Mouse (Mus musculus): ENCODE measurements at regions not wholly inside any gene's neighbourhood (a gene's known extent, or its start where the extent isn't known, plus 50 kb on each side); places are given as distances from the start of the nearest gene placed in this dataset.

GRCm38 (mm10) chr1:120910801-120911200, 308.6 kb downstream of the En1 start:
- DNase-seq: peak; percentile 12 to 35

DNA sequence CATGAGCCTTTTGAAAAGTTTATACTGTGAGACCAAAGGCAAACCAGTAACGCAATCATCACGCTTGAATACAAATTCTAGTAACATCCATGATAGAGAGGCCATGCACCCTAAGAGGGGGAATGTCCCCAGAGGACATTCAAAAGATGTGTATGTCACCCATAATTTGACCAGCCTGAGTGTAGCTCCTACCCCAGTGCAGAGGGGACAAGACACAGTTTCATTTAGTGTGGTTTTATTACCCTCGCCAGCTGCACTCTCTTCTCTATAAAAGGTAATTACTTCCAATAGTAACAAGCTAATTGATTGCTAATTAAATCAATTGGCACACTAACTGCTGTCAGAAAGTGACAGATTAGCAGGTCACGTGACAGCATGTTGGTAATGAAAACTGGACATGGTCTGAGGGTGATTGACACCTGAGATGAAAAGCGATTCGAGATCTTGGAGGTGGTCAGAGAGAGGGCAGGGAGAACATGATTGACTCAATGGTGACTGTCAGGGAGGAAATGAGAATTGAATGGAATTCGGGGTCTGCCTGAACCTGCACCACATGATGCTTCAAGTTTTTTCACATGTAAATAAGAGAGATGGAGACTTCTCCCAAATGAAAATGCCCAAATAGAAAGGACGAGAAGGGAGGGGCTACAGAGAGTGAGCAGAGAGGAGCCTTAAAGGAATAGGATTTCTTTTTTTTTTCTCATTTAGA, 309.9 kb downstream of the En1 start:
- no peak for DNase-seq

- DNase-seq: no peak
Observed at GRCm38 (mm10) chr1:120921540-120921939, 319.3 kb downstream of the En1 start.

GRCm38 (mm10) chr1:120925271-120925670, 323.1 kb downstream of the En1 start:
- DNase-seq: no peak

DNA sequence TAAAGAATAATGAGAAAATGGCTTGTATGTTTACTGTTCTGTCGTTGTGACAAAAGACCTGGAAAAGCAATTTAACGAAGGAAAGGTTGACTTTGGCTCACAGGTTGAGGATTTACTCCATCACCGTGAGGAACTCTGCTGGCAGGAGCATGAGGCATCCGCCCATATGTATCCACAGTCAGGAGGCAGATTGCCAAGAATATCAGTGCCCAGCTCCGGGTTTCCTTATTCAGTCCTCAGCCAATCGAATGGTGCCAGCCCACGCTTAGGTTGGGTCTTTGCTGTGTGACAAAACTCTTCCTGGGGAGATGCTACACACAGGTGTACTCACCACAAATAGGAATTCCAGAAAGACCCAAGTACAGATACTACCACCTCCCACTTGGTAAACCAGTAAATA, 327.9 kb downstream of the En1 start:
- no peak for DNase-seq

- no peak for DNase-seq
Observed at GRCm38 (mm10) chr1:120935321-120935720, 333.1 kb downstream of the En1 start.

- no peak for DNase-seq
Observed at GRCm38 (mm10) chr1:120943711-120944110, 341.5 kb downstream of the En1 start.

GRCm38 (mm10) chr1:120946349-120946748, 344.1 kb downstream of the En1 start:
- no peak for DNase-seq

- no peak for DNase-seq
Observed at GRCm38 (mm10) chr1:120961235-120961634, 359.0 kb downstream of the En1 start.

GRCm38 (mm10) chr1:120961984-120962383, 359.8 kb downstream of the En1 start:
- DNase-seq: no peak

DNA sequence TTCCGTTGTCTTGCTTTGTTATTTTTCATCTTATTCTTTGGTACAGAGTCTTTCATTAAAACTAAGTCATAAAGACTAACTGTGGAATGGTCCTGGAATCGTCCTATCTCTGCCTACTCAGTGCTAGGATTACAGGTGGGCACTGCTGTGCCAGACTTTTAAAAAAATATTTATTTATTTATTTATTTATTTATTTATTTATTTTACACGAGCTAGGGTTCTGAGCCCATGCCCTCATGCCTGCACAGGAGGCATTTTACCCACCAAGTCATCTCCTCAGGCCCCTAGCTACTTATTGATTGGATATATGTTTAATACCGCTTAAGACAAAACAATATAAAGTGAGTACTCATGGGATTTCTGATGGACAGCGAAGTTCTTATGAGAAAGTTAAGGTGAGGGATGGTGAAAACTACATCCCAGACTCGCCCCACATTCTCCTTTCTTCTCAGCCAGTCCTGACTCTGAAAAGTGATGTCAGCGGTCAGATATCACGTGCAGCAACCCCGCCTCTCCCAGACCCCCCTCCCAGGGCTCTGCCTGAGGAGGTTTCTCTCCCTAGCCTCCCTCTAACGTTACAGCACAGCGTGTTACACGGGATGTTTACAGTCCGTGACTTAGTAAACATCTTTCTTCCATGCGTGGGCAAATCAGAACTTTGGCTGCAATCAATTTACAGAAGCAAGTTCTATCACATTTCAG, 361.4 kb downstream of the En1 start:
- no peak for DNase-seq

- DNase-seq: no peak
Observed at GRCm38 (mm10) chr1:120964179-120964517, 361.9 kb downstream of the En1 start.

- no peak for DNase-seq
Observed at GRCm38 (mm10) chr1:120966132-120966531, 363.9 kb downstream of the En1 start.

GRCm38 (mm10) chr1:120974661-120975060, 357.7 kb downstream of the Insig2 start:
- peak in 1 of 2 experiments; percentile 16 for DNase-seq

GRCm38 (mm10) chr1:121004535-121004934, 327.9 kb downstream of the Insig2 start:
- no peak for DNase-seq

DNA sequence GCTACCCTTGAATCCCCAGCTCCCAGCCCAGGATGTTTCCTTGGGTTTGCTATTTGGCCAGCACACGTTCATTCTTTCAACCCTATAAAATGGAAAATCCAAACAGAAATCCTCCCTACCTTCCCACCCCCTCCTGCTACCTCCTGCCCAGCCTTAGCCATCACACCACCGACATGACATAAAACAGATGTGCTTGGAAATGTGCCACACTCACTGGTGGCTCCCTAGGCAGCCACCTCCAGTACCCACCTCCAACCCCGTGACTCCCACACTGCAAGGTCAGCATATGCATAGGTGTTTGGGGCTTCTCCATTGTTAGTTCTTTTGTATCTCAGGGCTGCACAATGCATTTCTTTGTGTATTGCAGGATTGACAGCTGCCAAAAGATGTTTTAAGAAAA, 327.2 kb downstream of the Insig2 start:
- peak; percentile 1 to 15 for DNase-seq

DNA sequence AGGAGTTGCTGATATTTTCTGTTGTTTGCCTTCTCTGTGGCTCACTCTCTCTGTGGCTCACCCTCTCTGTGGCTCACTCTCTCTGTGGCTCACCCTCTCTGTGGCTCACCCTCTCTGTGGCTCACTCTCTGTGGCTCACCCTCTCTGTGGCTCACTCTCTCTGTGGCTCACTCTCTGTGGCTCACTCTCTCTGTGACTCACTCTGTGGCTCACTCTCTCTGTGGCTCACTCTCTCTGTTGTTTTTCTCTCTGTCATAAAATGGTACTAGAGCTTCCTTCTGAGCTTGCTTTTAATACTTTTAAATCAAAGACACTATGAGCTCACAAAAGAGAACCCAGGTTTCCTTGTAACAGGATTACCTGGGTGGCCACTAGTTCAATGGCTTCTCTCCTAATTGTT, 320.3 kb downstream of the Insig2 start:
- no peak for DNase-seq

- peak; percentile 60 to 69 for DNase-seq
Observed at GRCm38 (mm10) chr1:121013839-121014503, 318.4 kb downstream of the Insig2 start.

DNA sequence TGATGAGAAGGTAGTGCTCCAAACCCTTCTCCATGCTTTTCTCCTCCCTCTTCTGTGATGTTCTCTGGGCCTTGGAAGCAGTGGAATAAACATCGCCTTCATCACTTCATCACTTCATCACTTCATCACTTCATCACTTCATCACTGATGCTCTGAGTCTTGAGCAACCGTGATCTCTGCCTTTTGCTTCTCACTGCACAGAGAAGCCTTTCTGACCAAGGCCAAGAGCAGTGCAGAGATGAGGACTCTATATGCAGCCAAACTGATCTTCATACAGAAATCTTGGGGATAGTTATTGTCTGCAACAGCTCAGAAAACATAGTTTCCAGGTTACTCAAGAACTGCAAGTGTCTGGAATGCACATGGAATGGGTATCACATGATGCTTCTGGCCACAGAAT, 303.0 kb downstream of the Insig2 start:
- no peak for DNase-seq

- no peak for DNase-seq
Observed at GRCm38 (mm10) chr1:121034761-121035393, 297.5 kb downstream of the Insig2 start.

- DNase-seq: no peak
Observed at GRCm38 (mm10) chr1:121046581-121046980, 285.8 kb downstream of the Insig2 start.

GRCm38 (mm10) chr1:121047406-121047805, 285.0 kb downstream of the Insig2 start:
- DNase-seq: no peak

DNA sequence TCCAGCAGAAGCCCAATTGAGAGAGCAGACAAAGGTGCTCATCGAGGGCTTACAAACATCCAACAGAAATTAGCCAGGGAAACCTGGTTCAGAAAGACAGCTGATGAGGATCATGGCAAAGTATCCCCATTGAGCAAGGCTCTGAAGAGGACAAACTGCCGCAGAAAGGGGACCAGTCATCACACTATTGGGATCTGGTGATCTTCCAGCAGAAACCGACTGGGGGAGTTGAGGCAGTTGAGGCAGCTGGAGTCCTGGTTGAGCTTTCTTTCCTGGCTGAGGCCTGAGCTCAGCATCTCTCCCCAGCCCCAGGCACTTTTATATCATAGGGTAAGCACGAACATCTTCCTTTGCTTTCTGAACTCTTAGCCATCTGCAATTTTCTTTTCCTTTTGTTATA, 282.7 kb downstream of the Insig2 start:
- no peak for DNase-seq
